Mouse (Mus musculus) adrenal gland, adult (tissue): Measurements from ENCODE around the gene Fcgr1.
"Not testable (repeated sequence)": the region's sequence is repeated elsewhere in the genome, so short reads cannot be mapped to it uniquely, and the experiment has no call there.

Experiments
- DNase-seq, 2 experiments: peaks; one replicate each; pipeline ENCODE4 v3.0.0; 2022 to 2023; ENCODE audit warnings: low spot score in 1 of 2; ENCODE audit not compliant: inconsistent age in 2 of 2

Gene Fcgr1

DNA sequence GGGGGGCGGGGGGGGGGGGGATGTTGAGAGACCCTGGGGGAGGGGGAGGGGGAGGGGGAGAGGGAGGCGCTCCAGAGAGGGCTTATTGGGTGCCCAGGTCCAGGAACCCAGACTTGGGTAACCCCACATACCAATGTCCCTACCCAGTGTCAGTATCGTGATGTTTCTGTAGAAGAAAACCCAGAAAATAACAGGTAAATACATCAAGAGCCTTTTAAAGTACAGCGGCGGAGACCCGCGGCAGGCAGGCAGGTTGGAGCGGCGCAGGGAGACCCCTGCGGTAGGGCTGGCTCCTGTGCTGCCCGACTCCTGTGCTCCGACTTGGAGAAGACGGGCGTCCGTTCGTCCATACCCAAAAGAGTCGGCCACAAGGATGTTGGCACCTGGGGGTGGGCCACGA is 33.9 kb upstream of the Fcgr1 start:
- peak in 1 of 2 experiments; percentile 38 for DNase-seq

DNA sequence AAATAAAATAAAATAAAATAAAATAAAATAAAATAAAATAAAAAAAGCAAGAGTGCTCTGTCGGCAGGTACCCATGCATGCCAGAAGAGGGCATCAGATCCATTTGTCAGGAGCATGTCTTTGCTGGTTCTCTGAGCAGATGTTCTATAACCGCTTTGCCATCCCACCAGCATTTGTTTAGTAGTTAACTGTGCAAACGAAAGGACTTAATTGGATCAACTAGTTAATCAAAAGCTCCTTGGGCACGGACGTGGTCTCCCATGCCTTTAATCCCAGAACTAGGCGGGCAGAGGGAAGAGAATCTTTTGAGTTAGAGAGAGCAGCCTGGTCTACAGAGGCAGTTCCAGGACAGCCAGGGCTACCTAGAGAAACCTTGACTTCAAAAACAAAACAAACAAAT is 33.4 kb upstream of the Fcgr1 start:
- DNase-seq = peak in 1 of 2 experiments; percentile 62

- DNase-seq = not testable (repeated sequence)
Observed at GRCm38 (mm10) chr3:96323806-96324205, 30.0 kb upstream of the Fcgr1 start.

DNA sequence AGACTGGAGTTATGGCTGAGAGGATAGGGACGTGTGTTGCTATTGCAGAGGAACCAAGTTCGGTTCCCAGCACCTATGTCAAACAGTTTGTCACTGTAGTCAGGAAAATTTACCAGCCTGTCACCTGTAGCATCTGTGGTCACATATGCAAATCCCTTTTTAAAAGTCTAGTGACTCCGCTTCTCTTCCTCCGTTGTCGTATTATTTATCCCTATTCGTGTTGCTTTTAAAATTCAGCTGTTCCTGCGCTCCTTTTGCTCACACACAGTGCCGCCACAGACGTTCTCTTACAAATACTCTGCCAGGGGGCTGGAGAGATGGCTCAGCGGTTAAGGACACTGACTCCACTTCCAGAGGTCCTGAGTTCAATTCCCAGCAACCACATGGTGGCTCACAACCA is 28.8 kb upstream of the Fcgr1 start:
- no peak for DNase-seq

DNA sequence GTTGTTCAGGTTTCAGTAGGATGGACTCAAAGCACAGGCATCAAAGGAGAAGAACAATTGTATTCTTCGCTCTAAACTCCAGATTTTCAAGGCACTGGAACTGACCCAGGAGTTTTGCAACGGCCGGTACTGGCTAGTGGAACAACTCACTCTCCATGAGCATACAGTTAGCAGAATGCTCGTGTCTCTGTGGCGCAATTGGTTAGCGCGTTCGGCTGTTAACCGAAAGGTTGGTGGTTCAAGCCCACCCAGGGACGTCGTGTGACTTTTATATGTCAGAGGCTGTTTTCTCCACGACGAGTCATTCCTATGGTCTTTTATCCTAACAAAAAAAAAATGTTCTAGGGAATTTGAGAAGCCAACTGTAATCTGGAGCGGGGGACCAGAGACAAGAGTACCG is 28.1 kb upstream of the Fcgr1 start:
- peak in 1 of 2 experiments; percentile 54 for DNase-seq

GRCm38 (mm10) chr3:96320003-96320402 is 26.2 kb upstream of the Fcgr1 start:
- DNase-seq = not testable (repeated sequence)

GRCm38 (mm10) chr3:96312341-96313098 is 18.8 kb upstream of the Fcgr1 start:
- DNase-seq = peak in 1 of 2 experiments; percentile 43

DNA sequence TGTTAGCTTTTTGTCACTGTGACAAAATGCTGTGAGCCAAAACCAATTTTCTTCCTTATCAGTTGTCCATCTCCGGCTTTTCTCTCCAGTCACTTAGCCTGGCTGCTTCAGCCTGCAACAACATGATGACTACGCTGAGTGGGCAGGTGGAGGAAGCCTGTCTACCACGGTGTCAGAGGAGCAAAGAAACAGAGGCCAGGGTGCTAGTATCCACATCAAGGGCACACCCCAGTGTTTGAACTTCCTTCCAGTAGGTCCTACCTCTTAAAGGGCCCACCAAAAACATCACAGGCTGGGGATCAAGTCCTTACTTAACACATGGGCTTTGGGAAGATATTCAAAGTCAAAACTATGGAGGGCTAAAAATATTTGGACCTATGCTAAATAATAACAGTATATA is 15.7 kb upstream of the Fcgr1 start:
- no peak for DNase-seq

- no peak for DNase-seq
Observed at GRCm38 (mm10) chr3:96306506-96306905, 12.7 kb upstream of the Fcgr1 start.

- no peak for DNase-seq
Observed at GRCm38 (mm10) chr3:96302076-96302475, 8.3 kb upstream of the Fcgr1 start.

DNA sequence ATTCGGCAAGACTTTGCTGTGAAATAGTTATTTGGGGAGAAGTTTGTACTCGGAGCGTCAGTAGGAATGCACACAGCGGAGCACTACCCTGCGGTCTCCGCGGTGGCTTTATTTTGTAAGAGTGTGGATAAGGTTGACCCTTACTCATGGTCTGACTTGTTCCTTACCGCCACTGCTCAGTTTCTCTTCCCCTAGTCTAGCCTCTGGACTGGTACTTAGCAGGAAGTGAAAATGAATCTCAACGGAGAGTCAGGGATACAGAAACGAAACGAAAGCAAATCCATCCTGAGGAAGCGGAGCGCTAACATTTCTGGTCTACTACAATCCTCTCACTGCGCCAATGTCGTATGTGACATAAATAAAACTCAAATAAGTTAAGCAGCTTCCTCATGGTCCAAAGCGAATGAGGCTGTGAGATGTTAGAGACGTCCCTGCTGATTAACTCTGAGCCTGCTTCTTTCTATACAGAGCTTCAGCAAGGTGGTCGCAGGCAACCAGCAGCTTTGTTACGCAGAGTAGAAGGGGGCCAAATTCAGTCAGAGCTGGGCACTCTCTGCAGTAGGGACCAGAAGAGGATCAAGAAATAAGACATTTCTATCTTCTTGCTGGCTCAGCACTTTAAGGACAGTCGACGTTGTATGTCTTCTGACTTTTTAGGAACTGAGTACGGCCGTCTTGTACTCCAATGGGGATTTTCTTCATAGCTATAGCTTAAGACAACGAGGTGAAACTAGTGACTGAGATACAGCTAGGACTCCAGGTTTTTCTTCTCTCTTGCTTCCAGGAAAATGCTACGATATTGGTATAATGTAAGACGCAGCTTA is 7.1 kb upstream of the Fcgr1 start:
- peak; percentile 18 to 50 for DNase-seq

DNA sequence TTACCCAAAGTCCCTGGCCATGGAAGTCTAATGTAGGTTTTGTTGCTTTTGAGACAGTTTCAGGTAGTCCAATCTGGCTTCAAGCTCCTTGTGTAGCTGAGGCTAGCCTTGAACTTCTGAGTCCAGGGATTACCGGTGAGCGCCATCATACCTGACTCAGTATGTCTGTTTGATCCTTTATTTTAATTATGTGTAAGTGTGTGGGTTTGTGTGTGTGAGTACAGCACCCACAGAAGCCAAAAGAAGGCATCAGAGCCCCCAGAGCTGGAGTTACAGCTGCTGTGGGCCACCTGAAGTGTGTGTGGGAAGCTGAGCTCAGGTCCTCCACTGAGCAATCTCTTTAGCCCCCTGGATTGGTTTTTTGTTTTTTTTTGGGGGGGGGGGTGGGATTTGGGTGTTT is 5.8 kb upstream of the Fcgr1 start:
- no peak for DNase-seq

- no peak for DNase-seq
Observed at GRCm38 (mm10) chr3:96298360-96298759, 4.6 kb upstream of the Fcgr1 start.

GRCm38 (mm10) chr3:96293368-96293767 is 401 bp downstream of the Fcgr1 start:
- DNase-seq = no peak

DNA sequence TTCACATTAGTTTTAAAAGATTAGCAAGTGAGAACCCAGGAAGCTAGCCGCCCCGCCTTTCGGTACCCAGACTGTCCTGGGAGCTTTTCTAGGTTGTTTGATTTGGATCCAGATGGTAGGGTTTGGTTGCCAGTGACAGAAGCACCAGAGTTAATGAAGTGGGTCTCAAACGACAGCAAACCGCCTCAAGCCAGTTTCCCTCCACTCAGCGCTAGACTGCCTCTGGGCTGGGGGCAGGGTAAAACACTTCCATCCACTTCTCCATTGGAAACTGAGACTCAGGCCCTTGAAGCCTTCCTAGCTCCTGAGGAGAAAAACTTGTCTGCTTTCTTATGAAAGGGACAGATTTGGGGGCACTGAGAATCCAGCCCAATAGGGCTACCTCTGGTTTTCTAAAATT is 1.1 kb downstream of the Fcgr1 start:
- no peak for DNase-seq

DNA sequence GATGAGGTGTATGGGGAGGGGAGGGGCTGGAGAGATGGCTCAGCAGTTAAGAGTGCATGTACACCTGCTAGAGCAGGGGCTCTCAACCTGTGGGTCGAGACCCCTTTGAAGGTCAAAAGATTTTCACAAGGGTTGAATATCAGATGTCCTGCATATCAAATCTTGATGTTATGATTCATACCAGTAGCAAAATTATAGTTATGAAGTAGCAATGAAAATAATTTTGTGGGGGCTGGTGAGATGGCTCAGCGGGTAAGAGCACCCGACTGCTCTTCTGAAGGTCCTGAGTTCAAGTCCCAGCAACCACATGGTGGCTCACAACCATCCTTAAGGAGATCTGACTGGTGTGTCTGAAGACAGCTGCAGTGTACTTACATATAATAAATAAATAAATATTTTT is 3.0 kb downstream of the Fcgr1 start:
- DNase-seq = not testable (repeated sequence)

DNA sequence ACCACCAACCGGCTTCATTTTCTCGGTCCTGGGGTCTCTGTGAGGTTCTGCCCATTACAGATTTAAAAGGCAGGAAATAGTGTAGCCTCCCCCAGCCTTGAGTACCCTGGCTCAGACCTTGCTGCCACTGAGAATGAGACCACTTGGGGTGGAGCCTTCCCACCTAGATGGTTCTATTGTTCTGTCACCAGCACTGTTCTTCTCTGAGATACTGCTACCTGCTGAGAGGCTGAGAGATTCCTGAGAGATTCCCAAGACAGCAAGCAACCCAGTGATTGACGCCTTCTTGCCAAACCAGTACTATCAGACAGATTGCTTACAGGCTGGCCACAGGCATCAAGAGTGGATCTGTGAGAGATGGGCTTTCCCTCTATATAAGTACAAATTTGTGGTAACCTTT is 4.6 kb downstream of the Fcgr1 start:
- no peak for DNase-seq

GRCm38 (mm10) chr3:96287334-96287733 is 6.4 kb downstream of the Fcgr1 start:
- not testable (repeated sequence) for DNase-seq

GRCm38 (mm10) chr3:96284457-96284856 is 9.3 kb downstream of the Fcgr1 start:
- peak; percentile 33 to 73 for DNase-seq

DNA sequence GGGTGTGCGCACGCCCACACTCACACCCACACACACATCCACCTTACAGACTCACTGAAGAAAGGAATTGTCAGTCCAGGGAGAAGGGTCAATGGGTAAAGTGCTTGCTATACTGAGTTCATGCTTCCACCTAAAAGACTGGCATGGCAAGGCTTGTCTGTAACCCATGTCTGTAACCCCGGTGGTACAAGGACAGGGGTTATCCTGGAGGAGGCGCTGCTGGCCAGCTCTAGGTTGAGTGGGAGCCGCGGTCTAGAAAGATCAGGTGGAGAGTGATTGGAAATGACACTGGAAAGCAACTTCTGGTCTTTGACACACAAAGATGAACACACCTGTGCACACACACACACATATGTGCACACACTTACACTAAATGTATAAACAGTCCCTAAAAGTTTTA is 13.1 kb downstream of the Fcgr1 start:
- no peak for DNase-seq

DNA sequence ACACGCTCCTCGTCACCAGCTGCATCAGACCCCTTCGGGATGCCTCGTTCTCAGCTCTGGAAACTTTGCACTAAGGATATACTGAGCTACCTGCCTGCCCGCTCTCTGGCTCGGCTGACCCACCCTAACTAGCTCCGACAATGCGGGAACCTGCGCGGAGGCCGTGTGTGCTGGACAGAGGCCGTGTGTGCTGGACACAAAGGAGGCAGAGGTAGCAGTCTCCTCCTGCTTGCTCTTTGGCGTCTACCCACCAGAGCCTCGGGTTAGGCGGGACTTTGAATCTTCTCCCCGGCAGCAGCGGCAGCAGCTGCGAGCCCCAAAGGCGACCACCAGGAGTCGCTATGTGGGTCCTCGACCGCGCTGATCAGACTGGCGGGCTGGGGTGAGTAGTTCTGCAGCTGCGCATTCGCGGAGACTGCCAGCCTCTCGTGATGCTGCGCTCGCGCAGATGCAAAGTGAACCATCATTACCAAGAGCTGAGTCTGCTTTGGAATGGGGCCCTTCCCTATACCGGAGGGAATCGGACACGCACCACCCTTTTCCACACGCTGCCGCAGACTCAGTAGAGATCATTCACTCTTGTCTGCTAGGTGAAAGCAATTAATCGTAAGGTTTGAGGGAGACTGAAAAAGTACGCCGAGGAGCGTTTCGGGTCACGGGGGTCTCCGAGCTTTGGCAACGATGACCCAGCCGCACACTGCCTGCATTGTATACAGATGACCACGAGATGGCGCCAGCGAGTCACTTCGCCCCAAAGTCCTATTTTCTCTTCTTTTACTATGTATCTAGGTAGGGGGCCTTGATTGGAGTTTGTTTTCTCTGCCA is 15.8 kb downstream of the Fcgr1 start:
- DNase-seq = peak; percentile 93 to 96
